Mouse (Mus musculus) thymus, postnatal 14 days (tissue): ENCODE measurements at regions not wholly inside any gene's neighbourhood (a gene's known extent, or its start where the extent isn't known, plus 50 kb on each side); places are given as distances from the start of the nearest gene placed in this dataset.

Source experiments
- DNase-seq: peaks from one replicate; pipeline ENCODE4 v3.0.0; 2021

GRCm38 (mm10) chr10:66433490-66433889 lies 662.4 kb upstream of the Jmjd1c start:
- DNase-seq: no peak

- DNase-seq: no peak
Measured at GRCm38 (mm10) chr10:66470684-66471083, 625.2 kb upstream of the Jmjd1c start.

- no peak for DNase-seq
Measured at GRCm38 (mm10) chr10:66472038-66472437, 623.9 kb upstream of the Jmjd1c start.

GRCm38 (mm10) chr10:66475187-66475735 lies 620.7 kb upstream of the Jmjd1c start:
- DNase-seq: no peak

- DNase-seq: no peak
Measured at GRCm38 (mm10) chr10:66490871-66491270, 605.1 kb upstream of the Jmjd1c start.

- no peak for DNase-seq
Measured at GRCm38 (mm10) chr10:66491850-66492249, 604.1 kb upstream of the Jmjd1c start.

GRCm38 (mm10) chr10:66539846-66540245 lies 556.1 kb upstream of the Jmjd1c start:
- DNase-seq: no peak

- DNase-seq: no peak
Measured at GRCm38 (mm10) chr10:66546656-66547055, 549.3 kb upstream of the Jmjd1c start.

- DNase-seq: no peak
Measured at GRCm38 (mm10) chr10:66547660-66548059, 548.3 kb upstream of the Jmjd1c start.

GRCm38 (mm10) chr10:66548073-66548472 lies 547.9 kb upstream of the Jmjd1c start:
- no peak for DNase-seq

GRCm38 (mm10) chr10:66552919-66553318 lies 543.0 kb upstream of the Jmjd1c start:
- no peak for DNase-seq

- DNase-seq: no peak
Measured at GRCm38 (mm10) chr10:66554259-66554658, 541.7 kb upstream of the Jmjd1c start.

- no peak for DNase-seq
Measured at GRCm38 (mm10) chr10:66558097-66558840, 537.7 kb upstream of the Jmjd1c start.

- no peak for DNase-seq
Measured at GRCm38 (mm10) chr10:66565374-66565773, 530.6 kb upstream of the Jmjd1c start.

- no peak for DNase-seq
Measured at GRCm38 (mm10) chr10:66574846-66575535, 520.9 kb upstream of the Jmjd1c start.

- DNase-seq: no peak
Measured at GRCm38 (mm10) chr10:66593001-66593400, 502.9 kb upstream of the Jmjd1c start.

GRCm38 (mm10) chr10:66593506-66593905 lies 502.4 kb upstream of the Jmjd1c start:
- no peak for DNase-seq

GRCm38 (mm10) chr10:66597952-66598351 lies 498.0 kb upstream of the Jmjd1c start:
- DNase-seq: no peak

GRCm38 (mm10) chr10:66607141-66607540 lies 488.8 kb upstream of the Jmjd1c start:
- DNase-seq: no peak

- DNase-seq: no peak
Measured at GRCm38 (mm10) chr10:66616280-66616679, 479.6 kb upstream of the Jmjd1c start.

GRCm38 (mm10) chr10:66630996-66631395 lies 464.9 kb upstream of the Jmjd1c start:
- DNase-seq: no peak

GRCm38 (mm10) chr10:66640890-66641847 lies 454.8 kb upstream of the Jmjd1c start:
- DNase-seq: no peak

- DNase-seq: no peak
Measured at GRCm38 (mm10) chr10:66641966-66642365, 454.0 kb upstream of the Jmjd1c start.
